Mouse (Mus musculus) naive thymus-derived CD4-positive, alpha-beta T cell, adult 2 months (primary cell): ENCODE measurements around the gene Chmp2a.

Experiments
- DNase-seq: peaks from one replicate; pipeline ENCODE4 v3.0.0-alpha.2; 2011; ENCODE audit warnings: low read depth

Chmp2a gene

GRCm38 (mm10) chr7:13001584-13001983, 33.0 kb downstream of the Chmp2a start:
- no peak for DNase-seq

- DNase-seq, result no peak
Observed at GRCm38 (mm10) chr7:12998851-12999250, 35.8 kb downstream of the Chmp2a start, which contains the start of gene Trim28. Gene Trim28 (plus strand): TSS chr7:12999114.

GRCm38 (mm10) chr7:12998053-12998452, 36.6 kb downstream of the Chmp2a start, which contains the start of gene Slc27a5:
Gene Slc27a5 (minus strand): TSS chr7:12998192.
- no peak for DNase-seq

GRCm38 (mm10) chr7:12997230-12997629, 37.4 kb downstream of the Chmp2a start:
- no peak for DNase-seq

GRCm38 (mm10) chr7:12995862-12996261, 38.7 kb downstream of the Chmp2a start:
- no peak for DNase-seq

GRCm38 (mm10) chr7:12993148-12993547, 41.5 kb downstream of the Chmp2a start:
- no peak for DNase-seq

GRCm38 (mm10) chr7:12992222-12992621, 42.4 kb downstream of the Chmp2a start:
- peak; percentile 86 for DNase-seq

GRCm38 (mm10) chr7:12987409-12988189, 47.0 kb downstream of the Chmp2a start:
- peak; percentile 41 for DNase-seq

- DNase-seq, result no peak
Observed at GRCm38 (mm10) chr7:12986906-12987305, 47.7 kb downstream of the Chmp2a start.

GRCm38 (mm10) chr7:12985724-12986123, 48.9 kb downstream of the Chmp2a start:
- DNase-seq, result no peak
